In the genomic region with DNA sequence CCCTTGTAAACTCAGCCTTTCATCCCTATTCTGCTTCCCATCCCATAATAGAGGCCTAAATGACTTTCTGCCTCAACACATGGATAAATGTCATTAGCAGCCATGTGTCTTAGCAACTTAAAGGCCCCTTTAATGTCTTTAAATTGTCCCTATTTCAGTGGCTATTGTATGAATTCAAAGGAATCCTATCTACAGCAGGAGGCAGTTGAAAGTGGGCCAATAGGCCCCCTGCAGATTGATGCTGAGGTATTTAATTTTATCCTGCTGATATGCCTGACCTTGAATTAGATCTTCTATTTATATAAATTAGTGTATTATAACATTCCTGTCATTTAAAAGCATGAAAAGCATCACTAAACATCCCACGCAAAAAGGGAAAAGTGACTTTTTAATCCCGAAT, we compare ENCODE assay signal across 22 mouse cellular contexts. TPM values are rescaled to one million over a fixed set of nuclear protein-coding genes. Genes with fewer than 3 reads are reported as not detected.
DNase-seq lines count a peak whose midpoint lies in the region; ATAC-seq and TF ChIP-seq lines count a peak whose summit lies in the region.
"Had no signal": no experiment of that assay in that cellular context is flagged by ENCODE, and none has a peak within 500 bp of the region (broad histone marks: within the 10 kb centered on the region; RNA-seq: fewer than 3 reads in every experiment).

No protein-coding gene starts in this region.

- H3K9ac ChIP-seq in forebrain, embryonic 15.5 days (replicated peaks): no peak overlapping the region
- no peak overlapping the region for H3K9ac ChIP-seq in forebrain, embryonic 14.5 days (ENCODE audit: low read length)
- H3K9ac ChIP-seq in neural tube, embryonic 13.5 days: no peak overlapping the region

- H3K27ac ChIP-seq in forebrain, embryonic 15.5 days (replicated peaks): peak overlapping the region; percentile 23; the same call in 1 of the 2 replicates
- H3K27ac ChIP-seq in forebrain, embryonic 14.5 days (ENCODE audit: low read depth, low read length): no peak overlapping the region
- peak overlapping the region; percentile 30; the same call in 1 of the 2 replicates for H3K27ac ChIP-seq in neural tube, embryonic 13.5 days (replicated peaks)

- WGBS in forebrain, embryonic 15.5 days: 52% methylated on average over 2 of the region's 2 CpGs
- 49% methylated on average over 2 of the region's 2 CpGs for WGBS in forebrain, embryonic 14.5 days
- 61% methylated on average over 2 of the region's 2 CpGs for WGBS in neural tube, embryonic 13.5 days

- peaks cover 51% of the 10 kb centered on the region for H3K4me1 ChIP-seq in forebrain, embryonic 15.5 days
- H3K4me1 ChIP-seq in forebrain, embryonic 14.5 days (ENCODE audit: control insufficient read depth, insufficient read depth, low read length): peaks cover 30% of the 10 kb centered on the region
- peaks cover 74% of the 10 kb centered on the region for H3K4me1 ChIP-seq in neural tube, embryonic 13.5 days (replicated peaks)

- no peaks in the 10 kb centered on the region for H3K9me3 ChIP-seq in forebrain, embryonic 15.5 days
- H3K9me3 ChIP-seq in forebrain, embryonic 14.5 days (replicated peaks; ENCODE audit: control insufficient read depth, low read length): no peaks in the 10 kb centered on the region
- H3K9me3 ChIP-seq in neural tube, embryonic 13.5 days: no peaks in the 10 kb centered on the region
- H3K9me3 ChIP-seq: G1E had no signal

- H3K27me3 ChIP-seq in forebrain, embryonic 15.5 days: no peaks in the 10 kb centered on the region
- no peaks in the 10 kb centered on the region for H3K27me3 ChIP-seq in forebrain, embryonic 14.5 days (replicated peaks; ENCODE audit: control insufficient read depth, insufficient read depth, low read length)
- H3K27me3 ChIP-seq in neural tube, embryonic 13.5 days: no peaks in the 10 kb centered on the region
- H3K27me3 ChIP-seq: CH12.LX, Patski had no signal

- no peak overlapping the region for H3K4me2 ChIP-seq in forebrain, embryonic 15.5 days (replicated peaks)
- no peak overlapping the region for H3K4me2 ChIP-seq in forebrain, embryonic 14.5 days (ENCODE audit: low read length)
- H3K4me2 ChIP-seq in neural tube, embryonic 13.5 days: no peak overlapping the region

- no peak for TF ChIP-seq CTCF in brain, embryonic 14.5 days (IDR thresholded peaks at IDR 0.05; ENCODE audit: borderline replicate concordance, extremely low read depth, insufficient read depth, insufficient read length)

- DNase-seq in forebrain, embryonic 14.5 days (ENCODE audit: low spot score): no peak
- DNase-seq in neural tube, embryonic 10.5 days (ENCODE audit: extremely low spot score, low spot score): no peak
- peak; percentile 51 for DNase-seq in brain, embryonic 14.5 days (ENCODE audit: low read depth)
- no peak for DNase-seq in ovary, postnatal 10 days (ENCODE audit: low spot score)
- DNase-seq: adrenal gland, adult 2 months; adrenal gland, adult 8-10 months; adrenal gland, postnatal 10 days; adrenal gland, postnatal 14 days; adrenal gland, postnatal 25 days; adrenal gland, postnatal 36 days; B cell, adult 2 months; cerebellum, adult 11 months; cerebellum, adult 11-12 months; cerebellum, adult 18-20 months; cerebellum, adult 2 months had no signal

- no peak for ATAC-seq in forebrain, embryonic 15.5 days (replicated peaks)
- ATAC-seq in forebrain, embryonic 14.5 days: no peak
- ATAC-seq in neural tube, embryonic 13.5 days (ENCODE audit: low read depth): no peak
- ATAC-seq: activated CD4-positive, CD25-positive, alpha-beta regulatory T cell, adult 4 months; CD4-positive, CD25-positive, alpha-beta regulatory T cell, adult 4 months; Patski had no signal

- H3K4me3 ChIP-seq in forebrain, embryonic 15.5 days: no peak overlapping the region
- H3K4me3 ChIP-seq in forebrain, embryonic 14.5 days (ENCODE audit: low read depth, low read length): no peak overlapping the region
- no peak overlapping the region for H3K4me3 ChIP-seq in neural tube, embryonic 13.5 days

- peaks cover 5% of the 10 kb centered on the region; the same call in 1 of the 2 replicates for H3K36me3 ChIP-seq in forebrain, embryonic 15.5 days
- H3K36me3 ChIP-seq in forebrain, embryonic 14.5 days (ENCODE audit: control insufficient read depth, insufficient read depth, low read length): peaks cover 6% of the 10 kb centered on the region; the same call in 1 of the 2 replicates
- H3K36me3 ChIP-seq in neural tube, embryonic 13.5 days: no peaks in the 10 kb centered on the region
- H3K36me3 ChIP-seq: G1E had no signal

- TF ChIP-seq POLR2A in brain, embryonic 14.5 days (IDR thresholded peaks at IDR 0.05; ENCODE audit: borderline replicate concordance, extremely low read depth, insufficient read depth, insufficient read length, poor library complexity, severe bottlenecking): no peak

RNA-seq across cellular contexts. Expression of gene Klf7, which starts 51.1 kb away (rescaled TPM):
- 125 and 126 TPM in 2 replicates for polyA plus RNA-seq in forebrain, embryonic 15.5 days (2015; fragmentation: Nextera tagmentation; extraction: Ambion mirVana)
- polyA plus RNA-seq in forebrain, embryonic 14.5 days (2014; fragmentation: Nextera tagmentation; extraction: Ambion mirVana): 63.1 and 91.4 TPM in 2 replicates
- polyA plus RNA-seq in neural tube, embryonic 13.5 days (2015; fragmentation: Nextera tagmentation; extraction: Ambion mirVana): 78.7 and 86.4 TPM in 2 replicates
- polyA plus RNA-seq in brain, embryonic 14.5 days (2012; rRNA removed): 25.8 and 42.7 TPM in 2 replicates
- polyA plus RNA-seq: G1E had no signal
